Mouse (Mus musculus) left cerebral cortex, adult 11 months (tissue): Measurements from ENCODE around the gene Clcn6.
A peak's percentile ranks its signal among the peaks of the same experiment; 100 is the strongest.

Experiments used
- DNase-seq: peaks from one replicate; pipeline ENCODE4 v3.0.0; 2022; ENCODE audit warnings: low spot score

Gene Clcn6

GRCm38 (mm10) chr4:148040029-148040830 lies 1.6 kb upstream of the Clcn6 start:
- no peak for DNase-seq

GRCm38 (mm10) chr4:148039254-148040028 lies 820 bp upstream of the Clcn6 start:
- DNase-seq: no peak

GRCm38 (mm10) chr4:148038079-148038599 lies 482 bp downstream of the Clcn6 start:
- no peak for DNase-seq

- no peak for DNase-seq
Measured at GRCm38 (mm10) chr4:148035440-148035839, 3.2 kb downstream of the Clcn6 start.

- DNase-seq: no peak
Measured at GRCm38 (mm10) chr4:148033858-148034410, 4.7 kb downstream of the Clcn6 start.

- DNase-seq: no peak
Measured at GRCm38 (mm10) chr4:148030506-148030905, 8.1 kb downstream of the Clcn6 start.

GRCm38 (mm10) chr4:148029297-148029696 lies 9.3 kb downstream of the Clcn6 start:
- no peak for DNase-seq

- DNase-seq: no peak
Measured at GRCm38 (mm10) chr4:148024003-148024402, 14.6 kb downstream of the Clcn6 start.

GRCm38 (mm10) chr4:148018410-148018809 lies 20.2 kb downstream of the Clcn6 start:
- DNase-seq: no peak

- DNase-seq: no peak
Measured at GRCm38 (mm10) chr4:148016981-148017380, 21.6 kb downstream of the Clcn6 start.

- no peak for DNase-seq
Measured at GRCm38 (mm10) chr4:148015418-148015817, 23.2 kb downstream of the Clcn6 start.

- no peak for DNase-seq
Measured at GRCm38 (mm10) chr4:148012216-148012615, 26.4 kb downstream of the Clcn6 start.

- DNase-seq: no peak
Measured at GRCm38 (mm10) chr4:148011332-148011731, 27.3 kb downstream of the Clcn6 start.

GRCm38 (mm10) chr4:148009641-148010040 lies 29.0 kb downstream of the Clcn6 start:
- DNase-seq: no peak

GRCm38 (mm10) chr4:148008412-148008811 lies 30.2 kb downstream of the Clcn6 start:
- peak; percentile 38 for DNase-seq

- DNase-seq: no peak
Measured at GRCm38 (mm10) chr4:148004361-148004760, 34.3 kb downstream of the Clcn6 start.

GRCm38 (mm10) chr4:148001866-148002265 lies 36.8 kb downstream of the Clcn6 start:
- no peak for DNase-seq

GRCm38 (mm10) chr4:148001013-148001789 lies 37.4 kb downstream of the Clcn6 start:
- DNase-seq: no peak

- DNase-seq: no peak
Measured at GRCm38 (mm10) chr4:148000202-148000772, 38.3 kb downstream of the Clcn6 start, which contains the start of gene Nppa. TSS of gene Nppa (plus strand) at chr4:148000722.

- DNase-seq: no peak
Measured at GRCm38 (mm10) chr4:147995311-147995710, 43.3 kb downstream of the Clcn6 start.

- DNase-seq: no peak
Measured at GRCm38 (mm10) chr4:147993571-147994095, 45.0 kb downstream of the Clcn6 start.
